Mouse (Mus musculus) embryonic facial prominence, embryonic 14.5 days (tissue): ENCODE results near the gene Sept4. TPM values are rescaled to one million over a fixed set of nuclear protein-coding genes. Genes with fewer than 3 reads are reported as not detected.

Experiments
- ATAC-seq: fragments of 200-750 bp; cut with Nextera tagmentation; 2 replicates; pipeline ENCODE4 v1.8.0; 2017; ENCODE audit warnings: low read depth, moderate number of reproducible peaks, moderate TSS enrichment
- DNase-seq: peaks from one replicate; pipeline ENCODE4 v3.0.0-alpha.2; 2015; ENCODE audit warnings: low spot score
- H3K27ac ChIP-seq: fragments of 300-500 bp; sonication (generic); replicated peaks from 2 replicates; pipeline ENCODE4 v1.5.1; 2014; ENCODE audit warnings: low read depth, mild to moderate bottlenecking, low read length, moderate library complexity
- H3K27me3 ChIP-seq: fragments of 300-500 bp; sonication (generic); replicated peaks from 2 replicates; pipeline ENCODE4 v1.6.1; 2014; ENCODE audit warnings: low read length; ENCODE audit not compliant: control insufficient read depth, insufficient read depth
- H3K36me3 ChIP-seq: fragments of 300-500 bp; sonication (generic); 2 replicates; pipeline ENCODE4 v1.6.1; 2014; ENCODE audit warnings: low read length, mixed read lengths; ENCODE audit not compliant: control insufficient read depth, insufficient read depth
- H3K4me1 ChIP-seq: fragments of 300-500 bp; sonication (generic); 2 replicates; pipeline ENCODE4 v1.6.1; 2014; ENCODE audit warnings: antibody characterized with exemption, low read length; ENCODE audit not compliant: control insufficient read depth, insufficient read depth
- H3K4me2 ChIP-seq: fragments of 300-500 bp; sonication (generic); 2 replicates; pipeline ENCODE4 v1.6.1; 2014; ENCODE audit warnings: low read depth, mild to moderate bottlenecking, low read length, moderate library complexity, mixed read lengths
- H3K4me3 ChIP-seq: fragments of 300-500 bp; sonication (generic); 2 replicates; pipeline ENCODE4 v1.5.1; 2014; ENCODE audit warnings: low read depth, mild to moderate bottlenecking, low read length
- H3K9ac ChIP-seq: fragments of 300-500 bp; sonication (generic); 2 replicates; pipeline ENCODE4 v1.6.1; 2014; ENCODE audit warnings: low read depth, mild to moderate bottlenecking, low read length, moderate library complexity, mixed read lengths
- H3K9me3 ChIP-seq: fragments of 300-500 bp; sonication (generic); 2 replicates; pipeline ENCODE4 v1.6.1; 2016; ENCODE audit warnings: low read length; ENCODE audit not compliant: control insufficient read depth
- WGBS: fragments of 180-500 bp; shearing (Covaris S2); extraction: QIAGEN DNeasy Blood & Tissue Kit; methylation state at CpG from one replicate; pipeline ENCODE4 v1.1.7; 2014; 5-methylcytosine and 5-hydroxymethylcytosine counted together
- polyA plus RNA-seq: library from polyadenylated mRNA; unstranded; fragments of >200 nt; fragmentation: Nextera tagmentation; extraction: Ambion mirVana; gene quantifications from 2 replicates; pipeline ENCODE4 v1.2.1, GENCODE M21; 2014

Sept4 gene
- polyA plus RNA-seq, 1 experiment from 2014 or later = 42.2 TPM

DNA sequence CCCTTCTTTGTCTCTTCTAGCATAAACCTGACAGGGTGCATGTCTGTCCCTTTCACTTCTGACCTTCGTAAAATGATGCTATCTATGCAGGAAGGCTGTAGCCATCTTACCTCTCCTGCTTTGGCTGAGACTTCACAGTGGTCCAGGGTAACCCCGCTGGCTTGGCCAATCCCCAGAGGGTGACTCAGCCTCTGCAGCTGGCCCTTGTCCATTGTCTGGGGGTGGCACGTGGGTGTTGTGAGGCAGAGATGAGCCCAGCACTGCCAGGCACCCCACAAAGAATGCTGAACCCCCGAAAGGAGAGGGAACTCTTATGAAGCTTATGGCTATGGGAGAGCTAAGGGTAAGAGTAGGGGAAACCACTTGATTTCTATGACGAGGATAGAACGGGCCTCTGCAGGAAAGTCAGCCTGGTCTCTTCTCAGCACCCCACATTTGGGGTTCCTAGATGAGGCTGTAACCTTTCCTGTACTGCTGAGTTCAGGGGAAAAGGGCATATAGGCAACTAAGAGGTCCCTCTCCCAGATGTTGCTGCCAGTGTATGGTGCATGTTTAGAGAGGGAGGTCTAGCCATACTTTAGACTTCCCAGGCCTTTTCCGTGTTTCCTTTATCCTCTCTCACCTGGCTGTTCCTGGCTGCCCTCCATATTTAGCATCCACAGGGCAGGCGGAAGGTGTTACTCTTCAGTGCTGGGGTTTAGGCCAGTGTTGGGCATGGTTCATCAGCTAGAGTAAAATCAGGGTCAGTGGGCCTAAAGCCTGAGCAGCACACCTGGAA, 13.4 kb downstream of the Sept4 start:
- WGBS = 83% methylated on average over 8 of the region's 8 CpGs
- Histone ChIP-seq H3K9ac (no peak overlapping the region), H3K4me2 (no peak overlapping the region), H3K27me3 (no peaks in the 10 kb centered on the region), H3K4me3 (no peak overlapping the region), H3K9me3 (no peaks in the 10 kb centered on the region), H3K27ac (no peak overlapping the region), H3K36me3 (no peaks in the 10 kb centered on the region), H3K4me1 (peaks cover 10% of the 10 kb centered on the region)
- no peak for ATAC-seq
- DNase-seq = no peak

DNA sequence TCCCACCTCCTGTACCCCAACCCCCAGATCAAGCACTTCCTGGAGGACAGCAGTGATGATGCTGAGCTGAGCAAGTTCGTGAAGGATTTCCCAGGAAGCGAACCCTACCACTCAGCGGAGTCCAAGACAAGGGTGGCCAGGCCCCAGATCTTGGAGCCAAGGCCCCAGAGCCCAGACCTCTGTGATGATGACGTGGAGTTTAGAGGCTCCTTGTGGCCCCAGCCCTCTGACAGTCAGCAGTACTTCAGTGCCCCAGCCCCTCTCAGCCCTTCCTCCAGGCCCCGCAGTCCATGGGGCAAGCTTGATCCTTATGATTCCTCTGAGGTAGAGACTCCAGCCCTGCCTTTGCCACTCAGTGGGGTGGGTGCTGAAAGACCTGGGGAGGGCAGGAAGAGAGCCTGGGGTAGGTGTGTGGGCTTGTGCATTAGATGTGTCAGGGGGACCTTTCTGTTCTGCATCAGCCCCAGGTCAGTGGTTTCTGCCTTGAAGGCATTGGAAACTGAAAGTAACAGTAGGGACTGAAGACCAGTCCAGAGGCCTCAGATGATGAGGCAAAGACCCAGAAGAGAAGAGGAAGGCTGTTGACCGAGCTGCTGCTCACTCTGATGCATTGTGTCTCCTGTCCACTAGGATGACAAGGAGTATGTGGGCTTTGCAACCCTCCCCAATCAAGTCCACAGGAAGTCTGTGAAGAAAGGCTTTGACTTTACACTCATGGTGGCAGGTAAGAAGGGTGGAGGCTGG, 14.8 kb downstream of the Sept4 start:
- DNase-seq = no peak
- no peak for ATAC-seq
- Histone ChIP-seq H3K36me3 (no peaks in the 10 kb centered on the region), H3K4me1 (0 out of 2 replicates have a peak, but pooled peaks cover 2% of the 10 kb centered on the region), H3K4me3 (no peak overlapping the region), H3K27ac (no peak overlapping the region), H3K4me2 (no peak overlapping the region), H3K9me3 (no peaks in the 10 kb centered on the region), H3K9ac (no peak overlapping the region), H3K27me3 (no peaks in the 10 kb centered on the region)
- WGBS = 82% methylated on average over 6 of the region's 6 CpGs

DNA sequence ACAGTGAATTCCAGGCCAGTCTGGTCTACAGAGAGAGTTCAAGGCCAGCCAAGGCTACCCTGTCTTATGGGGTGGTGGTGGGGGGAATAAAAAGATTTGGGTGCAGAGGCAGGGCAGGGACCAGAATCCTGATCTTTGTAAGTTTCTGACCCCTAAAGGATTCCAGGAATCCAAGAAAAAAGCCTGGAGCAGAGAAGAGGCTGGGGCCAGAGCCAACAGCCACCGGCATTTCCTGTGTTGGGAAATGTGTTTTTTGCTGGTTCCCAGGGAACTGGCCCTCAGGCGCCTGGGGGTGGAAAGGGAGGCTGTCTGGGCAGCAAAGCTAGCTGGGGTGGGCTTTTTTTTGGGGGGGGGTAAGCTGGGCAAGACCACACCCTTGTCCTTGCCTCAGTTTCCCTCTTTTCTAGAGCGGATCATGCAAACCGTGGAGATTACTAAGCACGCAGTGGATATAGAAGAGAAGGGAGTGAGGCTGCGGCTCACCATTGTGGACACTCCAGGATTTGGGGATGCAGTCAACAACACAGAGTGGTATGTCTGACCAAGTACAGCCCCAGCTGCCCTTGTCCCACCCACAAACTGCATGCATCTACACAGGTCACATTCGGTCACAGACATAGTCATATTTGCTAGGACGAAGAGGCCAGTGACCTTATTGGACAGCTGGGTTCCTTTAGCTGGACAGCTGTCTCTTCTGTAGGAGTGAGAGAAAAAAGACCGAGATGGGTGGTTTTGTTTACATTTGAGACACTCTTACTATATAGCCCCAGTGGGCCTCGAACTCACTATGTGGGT, 16.2 kb downstream of the Sept4 start:
- Histone ChIP-seq H3K27me3 (no peaks in the 10 kb centered on the region), H3K9me3 (no peaks in the 10 kb centered on the region), H3K4me1 (peaks cover 2% of the 10 kb centered on the region), H3K4me2 (no peak overlapping the region), H3K36me3 (no peaks in the 10 kb centered on the region), H3K4me3 (no peak overlapping the region), H3K27ac (no peak overlapping the region), H3K9ac (no peak overlapping the region)
- ATAC-seq (no peak), DNase-seq (no peak)
- WGBS = 69% methylated on average over 10 of the region's 10 CpGs

DNA sequence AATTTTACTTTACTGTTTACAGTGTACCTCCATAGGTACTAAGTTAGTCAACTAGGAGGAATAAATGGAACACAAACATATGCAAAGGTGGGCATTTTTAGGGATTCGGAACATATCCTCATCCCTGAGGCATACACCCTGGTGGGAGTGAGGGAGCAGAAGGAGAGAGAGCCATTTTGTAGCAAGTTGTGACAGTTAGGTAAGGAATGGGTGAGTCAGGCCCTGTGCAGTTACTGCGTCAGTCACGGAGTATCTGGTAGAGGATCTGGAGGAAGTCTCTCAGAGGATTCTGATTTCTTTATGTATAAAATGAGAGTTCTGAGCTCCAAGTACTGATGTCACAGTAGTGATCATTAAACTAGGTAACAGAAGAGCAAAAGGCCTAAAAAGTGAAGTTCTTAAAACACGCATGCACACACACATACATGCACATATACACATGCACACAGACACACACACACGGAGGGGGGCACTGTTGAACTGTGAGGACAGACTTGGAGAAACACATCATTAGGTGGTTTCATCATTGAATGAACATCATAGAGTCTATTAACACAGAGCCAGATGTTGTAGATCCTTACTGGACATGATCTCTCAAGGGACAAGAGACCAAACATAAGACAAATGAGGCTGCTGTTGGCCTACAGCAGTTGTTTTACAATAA, 18.6 kb downstream of the Sept4 start:
- 92% methylated on average over 5 of the region's 5 CpGs for WGBS
- Histone ChIP-seq H3K9ac (no peak overlapping the region), H3K4me1 (peaks cover 11% of the 10 kb centered on the region), H3K4me3 (no peak overlapping the region), H3K9me3 (no peaks in the 10 kb centered on the region), H3K27me3 (no peaks in the 10 kb centered on the region), H3K4me2 (no peak overlapping the region), H3K27ac (no peak overlapping the region), H3K36me3 (no peaks in the 10 kb centered on the region)
- ATAC-seq (no peak), DNase-seq (no peak)

DNA sequence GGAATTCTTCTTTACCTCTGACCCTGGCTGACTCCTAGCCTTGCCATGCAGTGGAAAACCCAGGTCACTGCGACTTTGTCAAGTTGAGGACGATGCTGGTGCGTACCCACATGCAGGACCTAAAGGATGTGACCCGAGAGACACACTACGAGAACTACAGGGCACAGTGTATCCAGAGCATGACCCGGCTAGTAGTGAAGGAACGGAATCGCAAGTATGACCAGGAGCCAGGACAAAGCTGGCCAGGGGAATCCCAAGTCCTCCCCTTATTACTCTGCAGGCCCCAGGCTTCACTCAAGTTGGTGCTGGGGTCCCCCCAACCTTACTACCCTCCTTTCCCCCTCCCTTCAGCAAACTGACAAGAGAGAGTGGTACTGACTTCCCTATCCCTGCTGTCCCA, 20.9 kb downstream of the Sept4 start:
- no peak overlapping the region; the same call in 1 of the 2 replicates for H3K4me2 ChIP-seq
- WGBS = 90% methylated on average over 8 of the region's 8 CpGs

DNA sequence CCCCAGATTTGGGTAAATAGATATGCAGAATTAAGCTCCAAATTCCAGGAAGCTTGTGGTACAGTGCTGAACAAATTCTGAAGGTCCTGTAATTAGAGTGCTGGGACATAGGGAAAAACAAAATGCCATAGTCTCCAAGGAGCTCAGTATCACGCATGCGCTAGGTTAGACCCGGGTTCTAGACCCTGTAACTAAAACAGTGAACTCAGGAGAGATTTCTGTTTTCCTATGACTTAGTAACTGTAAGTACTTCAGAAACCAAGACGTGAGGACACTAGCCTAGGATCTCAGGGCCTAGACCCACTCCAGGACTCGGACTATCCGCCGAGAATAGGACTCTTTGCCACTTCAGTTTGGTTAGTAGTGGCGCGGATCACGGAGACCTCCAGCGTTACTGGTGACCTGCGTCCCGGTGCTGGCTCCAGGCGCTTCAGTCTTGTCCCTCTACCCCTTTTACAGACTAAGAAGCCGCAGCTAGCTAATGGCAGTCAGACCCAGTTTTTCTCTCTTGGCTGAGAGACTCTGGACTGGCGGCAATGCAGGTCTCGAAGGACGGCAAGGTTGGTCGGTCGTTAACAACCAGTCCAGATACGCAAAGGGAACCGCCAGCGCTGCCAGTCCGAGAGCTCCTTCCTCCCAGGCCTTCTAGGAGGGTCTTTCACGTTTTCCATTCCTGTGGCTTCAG, 22.3 kb downstream of the Sept4 start:
- Histone ChIP-seq H3K9me3 (no peaks in the 10 kb centered on the region), H3K36me3 (0 out of 2 replicates have a peak, but pooled peaks cover 6% of the 10 kb centered on the region), H3K4me3 (peak overlapping the region; percentile 68), H3K4me2 (peak overlapping the region; percentile 68), H3K4me1 (peaks cover 24% of the 10 kb centered on the region), H3K27me3 (no peaks in the 10 kb centered on the region), H3K27ac (peak overlapping the region; percentile 92), H3K9ac (peak overlapping the region; percentile 77)
- 2% methylated on average over 25 of the region's 25 CpGs for WGBS
- ATAC-seq (no peak), DNase-seq (no peak)

More for the DNA sequence above, 20.9 kb downstream of the Sept4 start:
- peaks cover 18% of the 10 kb centered on the region for H3K4me1 ChIP-seq
- no peak overlapping the region for H3K4me3 ChIP-seq
- DNase-seq (no peak), ATAC-seq (no peak)
- H3K27ac ChIP-seq = no peak overlapping the region
- no peaks in the 10 kb centered on the region for H3K9me3 ChIP-seq
- no peaks in the 10 kb centered on the region for H3K27me3 ChIP-seq
- H3K36me3 ChIP-seq = 0 out of 2 replicates have a peak, but pooled peaks cover 6% of the 10 kb centered on the region
- H3K9ac ChIP-seq = no peak overlapping the region

DNA sequence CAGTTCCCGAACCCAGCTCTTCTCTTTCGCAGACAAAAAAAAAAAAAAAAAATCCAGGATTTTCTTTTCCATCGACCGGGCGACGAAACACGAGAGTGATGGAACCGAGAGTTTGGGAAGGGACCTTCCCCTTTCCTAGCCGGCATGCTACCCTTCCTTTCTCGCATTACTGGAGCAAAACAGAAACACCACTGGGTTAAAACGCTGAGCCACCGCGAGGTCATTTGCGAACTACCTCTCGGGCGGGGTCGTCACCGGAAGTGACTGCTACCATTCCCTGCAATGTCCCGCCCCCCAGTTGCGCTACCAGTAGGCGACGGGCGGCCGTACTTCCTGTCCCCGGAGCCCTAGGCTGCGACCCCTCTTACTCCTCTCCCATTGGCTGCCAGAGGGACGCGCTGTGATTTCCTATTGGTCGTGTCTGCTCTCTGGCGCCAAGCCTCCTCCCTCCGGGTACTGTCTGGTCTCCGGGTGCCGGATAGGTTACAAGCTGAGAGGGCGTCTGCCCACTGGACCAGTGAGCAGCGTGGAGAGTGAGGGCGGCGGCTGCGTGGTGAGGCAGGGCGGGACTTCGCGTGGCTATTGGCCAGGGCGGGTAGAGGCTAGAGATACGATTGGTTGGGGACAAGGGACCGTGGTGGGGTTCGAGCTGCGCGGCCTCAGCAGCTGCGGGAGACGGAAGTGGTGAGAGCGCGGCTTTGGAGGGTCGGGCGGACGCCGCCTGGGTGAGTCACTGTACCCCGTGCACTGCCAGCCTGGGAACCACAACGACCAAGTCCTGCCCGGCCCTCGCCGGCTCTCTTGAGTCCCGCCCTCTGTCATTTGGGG, 23.0 kb downstream of the Sept4 start, which contains the start of gene Mtmr4:
Gene Mtmr4, plus strand, starts transcription at position 637 of the 828 bp plus-strand sequence.
- peaks cover 30% of the 10 kb centered on the region for H3K4me1 ChIP-seq
- DNase-seq = peak; percentile 100
- H3K27ac ChIP-seq = peak within 1 kb of the TSS; percentile 92
- H3K9me3 ChIP-seq = no peaks in the 10 kb centered on the region
- peak within 1 kb of the TSS; percentile 68 for H3K4me3 ChIP-seq
- peak; percentile 98 for ATAC-seq
- H3K27me3 ChIP-seq = no peaks in the 10 kb centered on the region
- H3K36me3 ChIP-seq = 0 out of 2 replicates have a peak, but pooled peaks cover 6% of the 10 kb centered on the region
- H3K4me2 ChIP-seq = peak within 1 kb of the TSS; percentile 68
- WGBS = 1% methylated on average over 50 of the region's 61 CpGs
- H3K9ac ChIP-seq = peak within 1 kb of the TSS; percentile 84
